Mouse (Mus musculus) CH12.LX (cell line): Measurements from ENCODE around the gene Gng5. TPM values are rescaled to one million over a fixed set of nuclear protein-coding genes. Genes with fewer than 3 reads are reported as not detected.

Source experiments
- DNase-seq: peaks from one replicate; pipeline ENCODE4 v3.0.0-alpha.2; 2013; ENCODE audit errors: extremely low read depth
- H3K27ac ChIP-seq: 2 replicates; pipeline ENCODE4 v1.5.1; 2012; ENCODE audit warnings: low read depth, mild to moderate bottlenecking, control low read depth, moderate library complexity; ENCODE audit not compliant: insufficient read depth
- H3K27me3 ChIP-seq: replicated peaks from 2 replicates; pipeline ENCODE3; 2012; ENCODE audit warnings: inconsistent platforms
- H3K36me3 ChIP-seq, 2 experiments: replicated peaks in 1 of 2; 2 replicates each; pipeline versions ENCODE3 to v1.6.1; 2012; ENCODE audit warnings: inconsistent platforms in 1 of 2, low read length in 1 of 2, mild to moderate bottlenecking in 1 of 2, mixed read lengths in 1 of 2, moderate library complexity in 1 of 2; ENCODE audit not compliant: control insufficient read depth in 1 of 2, insufficient read depth in 1 of 2
- H3K4me1 ChIP-seq, 2 experiments: 2 replicates each; pipeline ENCODE4 v1.6.1; 2012; ENCODE audit warnings: inconsistent platforms in 1 of 2, moderate library complexity in 1 of 2; ENCODE audit not compliant: insufficient read depth in 2 of 2, control insufficient read depth in 1 of 2
- H3K4me2 ChIP-seq: 2 replicates; pipeline ENCODE4 v1.6.1; 2012; ENCODE audit warnings: low read depth, mild to moderate bottlenecking, control low read depth; ENCODE audit not compliant: poor library complexity, insufficient read depth, severe bottlenecking
- H3K4me3 ChIP-seq, 3 experiments: fragments of 150-350 bp in 1 of 3; sonication (generic) in 1 of 3; replicated peaks in 1 of 3; 2 replicates each; pipeline versions ENCODE3 to v1.5.1; 2011 to 2012; ENCODE audit warnings: low read depth in 2 of 3, low read length in 2 of 3, mild to moderate bottlenecking in 2 of 3, moderate library complexity in 2 of 3, control low read depth in 1 of 3, improper control_type of control experiment in 1 of 3, inconsistent platforms in 1 of 3, mixed read lengths in 1 of 3; ENCODE audit not compliant: poor library complexity in 1 of 3
- H3K79me2 ChIP-seq: replicated peaks from 2 replicates; pipeline ENCODE4 v1.6.1; 2012; ENCODE audit warnings: mild to moderate bottlenecking, moderate library complexity; ENCODE audit not compliant: control insufficient read depth, poor library complexity, insufficient read depth, severe bottlenecking; ENCODE audit errors: extremely low read depth
- H3K9ac ChIP-seq: 2 replicates; pipeline ENCODE4 v1.6.1; 2012; ENCODE audit warnings: low read depth, mild to moderate bottlenecking, control low read depth, moderate library complexity; ENCODE audit not compliant: insufficient read depth
- H3K9me3 ChIP-seq: replicated peaks from 2 replicates; pipeline ENCODE3; 2012; ENCODE audit warnings: low read length, inconsistent platforms, mixed read lengths
- BHLHE40 ChIP-seq: IDR thresholded peaks from 2 replicates; pipeline ENCODE4 v1.6.1; 2011; ENCODE audit warnings: mild to moderate bottlenecking, low read depth, low read length, improper control_type of control experiment
- CHD1 ChIP-seq: IDR thresholded peaks from 2 replicates; pipeline ENCODE4 v1.6.1; 2012; ENCODE audit warnings: low read depth, low read length, improper control_type of control experiment, inconsistent platforms
- CHD2 ChIP-seq: IDR thresholded peaks from 2 replicates; pipeline ENCODE4 v1.6.1; 2011; ENCODE audit warnings: low read length, improper control_type of control experiment
- CTCF ChIP-seq, 2 experiments: IDR thresholded peaks in 1 of 2; conservative IDR thresholded peaks in 1 of 2; 2 replicates each; pipeline ENCODE4 v1.5.1; 2011 to 2012; ENCODE audit warnings: low read depth in 2 of 2, low read length in 2 of 2, improper control_type of control experiment in 1 of 2, inconsistent platforms in 1 of 2, mild to moderate bottlenecking in 1 of 2, moderate library complexity in 1 of 2
- E2F4 ChIP-seq: IDR thresholded peaks from 2 replicates; pipeline ENCODE4 v1.6.1; 2011; ENCODE audit warnings: low read depth, low read length, improper control_type of control experiment; ENCODE audit not compliant: insufficient replicate concordance
- EP300 ChIP-seq: IDR thresholded peaks from 2 replicates; pipeline ENCODE4 v1.6.1; 2011; ENCODE audit warnings: low read length, improper control_type of control experiment
- JUN ChIP-seq: IDR thresholded peaks from 2 replicates; pipeline ENCODE4 v1.6.1; 2011; ENCODE audit warnings: low read depth, mild to moderate bottlenecking, low read length, improper control_type of control experiment, moderate library complexity; ENCODE audit not compliant: insufficient read depth
- JUND ChIP-seq: conservative IDR thresholded peaks from 2 replicates; pipeline ENCODE4 v1.6.1; 2011; ENCODE audit warnings: low read depth, low read length, improper control_type of control experiment
- MAFK ChIP-seq: IDR thresholded peaks from 2 replicates; pipeline ENCODE4 v1.6.1; 2011; ENCODE audit warnings: low read length, improper control_type of control experiment; ENCODE audit not compliant: insufficient replicate concordance
- MAZ ChIP-seq: IDR thresholded peaks from 2 replicates; pipeline ENCODE4 v1.6.1; 2012; ENCODE audit warnings: low read depth, mild to moderate bottlenecking, inconsistent platforms, low read length, improper control_type of control experiment, moderate library complexity
- MXI1 ChIP-seq: IDR thresholded peaks from 2 replicates; pipeline ENCODE4 v1.6.1; 2011; ENCODE audit warnings: mild to moderate bottlenecking, low read depth, low read length, improper control_type of control experiment
- RAD21 ChIP-seq: IDR thresholded peaks from 2 replicates; pipeline ENCODE4 v1.6.1; 2011; ENCODE audit warnings: low read depth, mild to moderate bottlenecking, low read length, improper control_type of control experiment, moderate library complexity
- RCOR1 ChIP-seq: conservative IDR thresholded peaks from 2 replicates; pipeline ENCODE4 v1.6.1; 2012; ENCODE audit warnings: low read depth, mild to moderate bottlenecking, inconsistent platforms, low read length, improper control_type of control experiment
- UBTF ChIP-seq: IDR thresholded peaks from 2 replicates; pipeline ENCODE4 v1.6.1; 2012; ENCODE audit warnings: low read depth, mild to moderate bottlenecking, inconsistent platforms, low read length, improper control_type of control experiment, moderate library complexity
- ZC3H11A ChIP-seq: IDR thresholded peaks from 2 replicates; pipeline ENCODE4 v1.6.1; 2012; ENCODE audit warnings: low read depth, mild to moderate bottlenecking, inconsistent platforms, low read length, improper control_type of control experiment
- ZKSCAN1 ChIP-seq: IDR thresholded peaks from 2 replicates; pipeline ENCODE4 v1.6.1; 2012; ENCODE audit warnings: low read depth, inconsistent platforms, low read length, improper control_type of control experiment, borderline replicate concordance
- ZMIZ1 ChIP-seq: IDR thresholded peaks from 2 replicates; pipeline ENCODE4 v1.6.1; 2012; ENCODE audit warnings: low read depth, mild to moderate bottlenecking, inconsistent platforms, low read length, improper control_type of control experiment
- dilution Hi-C: fragments of 300-500 bp; cut with MboI; formaldehyde crosslinking; loops from 2 replicates; pipeline ENCODE4 v1.14.3; 2020; ENCODE audit warnings: low sequenced_read_pairs; ENCODE audit not compliant: extremely low pct_unique_long_range_greater_than_20kb, extremely low pct_ligation_motif_present
- in situ Hi-C: fragments of 300-500 bp; cut with MboI; formaldehyde crosslinking; loops from 3 replicates; pipeline ENCODE4 v1.14.3; 2019; ENCODE audit warnings: low sequenced_read_pairs, low pct_ligation_motif_present, low pct_unique_long_range_greater_than_20kb, mixed read lengths
- polyA plus RNA-seq: library from polyadenylated mRNA; unstranded; fragments of >175 nt; gene quantifications from 2 replicates; pipeline ENCODE4 v1.2.1, GENCODE M21; 2012; ENCODE audit warnings: low read depth; ENCODE audit not compliant: insufficient read length
- total RNA-seq, 2 experiments: library from RNA; depleted of rRNA; stranded (reverse); fragments of 300-350 nt in 1 of 2; fragments of >200 nt in 1 of 2; gene quantifications; 2 replicates each; pipeline ENCODE4 v1.2.3; 2012 to 2014

The Gng5 gene
- total and polyA plus RNA-seq, 3 experiments, result 398 to 677 (median 603) TPM

- dilution Hi-C loops (no loop called here), in situ Hi-C loops (no loop called here)
- H3K9me3 ChIP-seq, result no peaks in the 10 kb centered on the region
Measured at GRCm38 (mm10) chr3:146543632-146544031, 44.0 kb downstream of the Gng5 start.

GRCm38 (mm10) chr3:146554816-146555215 is 55.2 kb downstream of the Gng5 start:
- Histone ChIP-seq H3K4me2 (no peak overlapping the region), H3K9ac (no peak overlapping the region), H3K79me2 (no peaks in the 10 kb centered on the region), H3K36me3 (no peaks in the 10 kb centered on the region), H3K27ac (no peak overlapping the region), H3K4me1 (peaks cover 0 to 2% of the 10 kb centered on the region in 2 experiments; a peak in 2 of 4 replicates), H3K9me3 (no peaks in the 10 kb centered on the region), H3K27me3 (no peaks in the 10 kb centered on the region), H3K4me3 (no peak overlapping the region)
- in situ Hi-C loops (no loop called here), dilution Hi-C loops (no loop called here)
- TF ChIP-seq EP300, result no peak
- TF ChIP-seq CTCF (conservative IDR thresholded peaks at IDR 0.05 in 1 of 2, IDR thresholded peaks at IDR 0.05 in 1 of 2; ENCODE audit: low read depth in 2 of 2, low read length in 2 of 2), result no peak
- TF ChIP-seq E2F4, result no peak
- TF ChIP-seq CHD1, result no peak
- TF ChIP-seq ZMIZ1, result no peak
- TF ChIP-seq UBTF, result no peak
- TF ChIP-seq JUN, result no peak
- no peak for TF ChIP-seq BHLHE40
- TF ChIP-seq CHD2, result no peak
- no peak for TF ChIP-seq ZC3H11A
- DNase-seq, result no peak

More at GRCm38 (mm10) chr3:146543632-146544031, 44.0 kb downstream of the Gng5 start:
- Histone ChIP-seq H3K27me3 (no peaks in the 10 kb centered on the region), H3K9ac (no peak overlapping the region), H3K4me1 (no peaks in the 10 kb centered on the region), H3K79me2 (no peaks in the 10 kb centered on the region), H3K36me3 (no peaks in the 10 kb centered on the region), H3K4me2 (no peak overlapping the region), H3K27ac (no peak overlapping the region), H3K4me3 (no peak overlapping the region)
- no peak for DNase-seq
- no peak for TF ChIP-seq MAFK
- TF ChIP-seq RCOR1, result no peak
- no peak for TF ChIP-seq JUND
- no peak for TF ChIP-seq RAD21
- no peak for TF ChIP-seq ZKSCAN1
- TF ChIP-seq MAZ, result no peak
- TF ChIP-seq MXI1, result no peak

Other genes with a start within 250 kb of the Gng5 start
- gene Ssx2ip, start 95.2 kb upstream of the Gng5 start, total RNA-seq (2012; rRNA removed), result 29.2 and 32.6 TPM in 2 replicates
- 31.9 and 39.9 TPM in 2 replicates for gene Ssx2ip, start 95.2 kb upstream of the Gng5 start, total RNA-seq (2014; rRNA removed)
- 28.0 and 31.3 TPM in 2 replicates for gene Ssx2ip, start 95.2 kb upstream of the Gng5 start, polyA plus RNA-seq
- gene Ctbs, start 50.0 kb upstream of the Gng5 start, total RNA-seq (2012; rRNA removed), result 17.1 and 21.4 TPM in 2 replicates
- gene Ctbs, start 50.0 kb upstream of the Gng5 start, total RNA-seq (2014; rRNA removed), result 48.8 and 56.9 TPM in 2 replicates
- 26.5 and 33.5 TPM in 2 replicates for gene Ctbs, start 50.0 kb upstream of the Gng5 start, polyA plus RNA-seq
- gene Spata1, start 54 bp upstream of the Gng5 start, total RNA-seq (2012; rRNA removed), result 1.3 and 2.0 TPM in 2 replicates
- 1.4 and 1.8 TPM in 2 replicates for gene Spata1, start 54 bp upstream of the Gng5 start, total RNA-seq (2014; rRNA removed)
- gene Spata1, start 54 bp upstream of the Gng5 start, polyA plus RNA-seq, result 2.6 and 2.9 TPM in 2 replicates
- 100 and 121 TPM in 2 replicates for gene Rpf1, start 21.6 kb downstream of the Gng5 start, total RNA-seq (2012; rRNA removed)
- 262 and 300 TPM in 2 replicates for gene Rpf1, start 21.6 kb downstream of the Gng5 start, total RNA-seq (2014; rRNA removed)
- gene Rpf1, start 21.6 kb downstream of the Gng5 start, polyA plus RNA-seq, result 185 and 207 TPM in 2 replicates
- gene Uox, start 70.6 kb downstream of the Gng5 start, total RNA-seq (2012; rRNA removed), result not detected in 2 replicates
- gene Uox, start 70.6 kb downstream of the Gng5 start, total RNA-seq (2014; rRNA removed), result not detected in 2 replicates
- not detected in 2 replicates for gene Uox, start 70.6 kb downstream of the Gng5 start, polyA plus RNA-seq
- not detected in 2 replicates for gene Dnase2b, start 115.8 kb downstream of the Gng5 start, total RNA-seq (2012; rRNA removed)
- not detected in 2 replicates for gene Dnase2b, start 115.8 kb downstream of the Gng5 start, total RNA-seq (2014; rRNA removed)
- not detected in 2 replicates for gene Dnase2b, start 115.8 kb downstream of the Gng5 start, polyA plus RNA-seq
- not detected in 2 replicates for gene 4930503B20Rik, start 151.5 kb downstream of the Gng5 start, total RNA-seq (2012; rRNA removed)
- gene 4930503B20Rik, start 151.5 kb downstream of the Gng5 start, total RNA-seq (2014; rRNA removed), result not detected in 2 replicates
- not detected in 2 replicates for gene 4930503B20Rik, start 151.5 kb downstream of the Gng5 start, polyA plus RNA-seq
- not detected in 2 replicates for gene Samd13, start 185.8 kb downstream of the Gng5 start, total RNA-seq (2012; rRNA removed)
- not detected in 2 replicates for gene Samd13, start 185.8 kb downstream of the Gng5 start, total RNA-seq (2014; rRNA removed)
- not detected in 2 replicates for gene Samd13, start 185.8 kb downstream of the Gng5 start, polyA plus RNA-seq